In genomic region chr2:62319489-62319888, GRCm38 (mm10) we compare ENCODE assay signal across 18 mouse cellular contexts.
"Had no signal": no experiment of that assay in that cellular context is flagged by ENCODE, and none has a peak within 500 bp of the region (broad histone marks: within the 10 kb centered on the region; RNA-seq: fewer than 3 reads in every experiment).

No protein-coding gene starts in this region.

- H3K4me3 ChIP-seq: limb, embryonic 15.5 days; liver, embryonic 15.5 days; megakaryocyte, embryonic 14.5 days; midbrain, embryonic 13.5 days; midbrain, embryonic 15.5 days; neural tube, embryonic 12.5 days had no signal

- H3K9ac ChIP-seq: limb, embryonic 15.5 days; liver, embryonic 15.5 days; lung, embryonic 14.5 days; midbrain, embryonic 13.5 days; midbrain, embryonic 15.5 days; neural tube, embryonic 12.5 days had no signal

- H3K4me1 ChIP-seq: limb, embryonic 15.5 days; liver, embryonic 15.5 days; midbrain, embryonic 13.5 days; midbrain, embryonic 15.5 days; neural tube, embryonic 12.5 days had no signal

- H3K27ac ChIP-seq: limb, embryonic 15.5 days; liver, embryonic 15.5 days; midbrain, embryonic 13.5 days; midbrain, embryonic 15.5 days; neural tube, embryonic 12.5 days had no signal

- H3K9me3 ChIP-seq: limb, embryonic 15.5 days; liver, embryonic 15.5 days; megakaryocyte, embryonic 14.5 days; midbrain, embryonic 13.5 days; midbrain, embryonic 15.5 days; neural tube, embryonic 12.5 days had no signal

- H3K4me2 ChIP-seq: limb, embryonic 15.5 days; liver, embryonic 15.5 days; lung, embryonic 14.5 days; midbrain, embryonic 11.5 days; midbrain, embryonic 13.5 days; midbrain, embryonic 15.5 days; neural tube, embryonic 12.5 days had no signal

- DNase-seq: lung, adult 18-20 months; lung, embryonic 14.5 days; lung, postnatal 4 days; retina, postnatal 1 day; right cerebral cortex, adult 18-20 months; right cerebral cortex, postnatal 25 days; right cerebral cortex, postnatal 4 days; spleen, adult 18-20 months; thymus, adult 2 months; thymus, postnatal 14 days; thymus, postnatal 36 days had no signal

- H3K36me3 ChIP-seq: limb, embryonic 15.5 days; liver, embryonic 15.5 days; midbrain, embryonic 13.5 days; midbrain, embryonic 15.5 days; neural tube, embryonic 12.5 days had no signal

- H3K27me3 ChIP-seq: limb, embryonic 15.5 days; liver, embryonic 15.5 days; megakaryocyte, embryonic 14.5 days; midbrain, embryonic 13.5 days; midbrain, embryonic 15.5 days; neural tube, embryonic 12.5 days had no signal

- ATAC-seq: midbrain, embryonic 13.5 days; midbrain, embryonic 15.5 days had no signal
